Mouse (Mus musculus) forebrain, embryonic 16.5 days (tissue): ENCODE data around the gene Nle1. TPM values are rescaled to one million over a fixed set of nuclear protein-coding genes. Genes with fewer than 3 reads are reported as not detected.

Experiments
- ATAC-seq: fragments of 200-750 bp; cut with Nextera tagmentation; 2 replicates; pipeline ENCODE4 v1.8.0; 2017; ENCODE audit warnings: mild to moderate bottlenecking, moderate library complexity
- H3K27ac ChIP-seq: fragments of 300-500 bp; sonication (generic); 2 replicates; pipeline ENCODE4 v1.5.1; 2014; ENCODE audit warnings: low read length, control low read depth
- H3K27me3 ChIP-seq: fragments of 300-500 bp; sonication (generic); replicated peaks from 2 replicates; pipeline ENCODE4 v1.6.1; 2014; ENCODE audit warnings: low read length; ENCODE audit not compliant: control insufficient read depth, insufficient read depth
- H3K36me3 ChIP-seq: fragments of 300-500 bp; sonication (generic); 2 replicates; pipeline ENCODE4 v1.6.1; 2014; ENCODE audit not compliant: control insufficient read depth, insufficient read depth
- H3K4me1 ChIP-seq: fragments of 300-500 bp; sonication (generic); replicated peaks from 2 replicates; pipeline ENCODE4 v1.6.1; 2014; ENCODE audit warnings: low read length; ENCODE audit not compliant: control insufficient read depth, insufficient read depth
- H3K4me2 ChIP-seq: fragments of 300-500 bp; sonication (generic); 2 replicates; pipeline ENCODE4 v1.6.1; 2014; ENCODE audit warnings: mild to moderate bottlenecking, low read length, control low read depth
- H3K4me3 ChIP-seq: fragments of 300-500 bp; sonication (generic); replicated peaks from 2 replicates; pipeline ENCODE4 v1.5.1; 2014; ENCODE audit warnings: mild to moderate bottlenecking, low read length, control low read depth
- H3K9ac ChIP-seq: fragments of 300-500 bp; sonication (generic); replicated peaks from 2 replicates; pipeline ENCODE4 v1.6.1; 2014; ENCODE audit warnings: low read depth, low read length, control low read depth
- H3K9me3 ChIP-seq: fragments of 300-500 bp; sonication (generic); 2 replicates; pipeline ENCODE4 v1.6.1; 2016; ENCODE audit warnings: low read length; ENCODE audit not compliant: control insufficient read depth
- WGBS: fragments of 180-500 bp; shearing (Covaris S2); extraction: QIAGEN DNeasy Blood & Tissue Kit; methylation state at CpG from one replicate; pipeline ENCODE4 v1.1.7; 2014; 5-methylcytosine and 5-hydroxymethylcytosine counted together
- polyA plus RNA-seq: library from polyadenylated mRNA; unstranded; fragments of >200 nt; fragmentation: Nextera tagmentation; extraction: Ambion mirVana; gene quantifications from 2 replicates; pipeline ENCODE4 v1.2.1, GENCODE M21; 2015

Nle1 gene
- polyA plus RNA-seq, 1 experiment from 2014 or later = 39.7 TPM

GRCm38 (mm10) chr11:82899720-82900119 is 8.5 kb downstream of the Nle1 start:
- Histone ChIP-seq H3K4me1 (no peaks in the 10 kb centered on the region), H3K27ac (no peak overlapping the region), H3K9me3 (no peaks in the 10 kb centered on the region), H3K36me3 (peaks cover 32% of the 10 kb centered on the region), H3K27me3 (no peaks in the 10 kb centered on the region), H3K4me3 (no peak overlapping the region), H3K9ac (no peak overlapping the region), H3K4me2 (no peak overlapping the region)
- WGBS = 95% methylated on average over 5 of the region's 5 CpGs
- no peak for ATAC-seq

- Histone ChIP-seq H3K9ac (no peak overlapping the region), H3K36me3 (peaks cover 15% of the 10 kb centered on the region), H3K4me1 (no peaks in the 10 kb centered on the region), H3K27ac (no peak overlapping the region), H3K27me3 (no peaks in the 10 kb centered on the region), H3K4me3 (no peak overlapping the region), H3K4me2 (no peak overlapping the region), H3K9me3 (no peaks in the 10 kb centered on the region)
- 91% methylated on average over 10 of the region's 10 CpGs for WGBS
- no peak for ATAC-seq
Measured at GRCm38 (mm10) chr11:82897478-82897877, 10.7 kb downstream of the Nle1 start.

GRCm38 (mm10) chr11:82891936-82892335 is 16.3 kb downstream of the Nle1 start, which contains the start of gene Fndc8:
Gene Fndc8 (plus strand): TSS chr11:82892124.
- ATAC-seq = no peak
- 74% methylated on average over 7 of the region's 7 CpGs for WGBS
- Histone ChIP-seq H3K27me3 (no peaks in the 10 kb centered on the region), H3K4me3 (no peak within 1 kb of the TSS), H3K4me1 (peaks cover 24% of the 10 kb centered on the region), H3K9me3 (no peaks in the 10 kb centered on the region), H3K9ac (no peak within 1 kb of the TSS; the same call in 1 of the 2 replicates), H3K36me3 (no peaks in the 10 kb centered on the region), H3K27ac (no peak within 1 kb of the TSS), H3K4me2 (no peak within 1 kb of the TSS)

GRCm38 (mm10) chr11:82890342-82890762 is 17.9 kb downstream of the Nle1 start, which contains the start of gene Rad51d:
Gene Rad51d (minus strand): TSS chr11:82890614.
- Histone ChIP-seq H3K27me3 (no peaks in the 10 kb centered on the region), H3K4me3 (peak within 1 kb of the TSS; percentile 84), H3K4me2 (peak within 1 kb of the TSS; percentile 94), H3K27ac (peak within 1 kb of the TSS; percentile 20; the same call in 1 of the 2 replicates), H3K9ac (peak within 1 kb of the TSS; percentile 79), H3K4me1 (peaks cover 24% of the 10 kb centered on the region), H3K36me3 (no peaks in the 10 kb centered on the region), H3K9me3 (no peaks in the 10 kb centered on the region)
- whole genome bisulfite sequencing = under 1% methylated on average over 26 of the region's 26 CpGs
- peak; percentile 89 for ATAC-seq

- Histone ChIP-seq H3K4me1 (peaks cover 24% of the 10 kb centered on the region), H3K36me3 (no peaks in the 10 kb centered on the region)
- WGBS = 4% methylated on average over 31 of the region's 31 CpGs
Measured at GRCm38 (mm10) chr11:82889524-82890341, 18.5 kb downstream of the Nle1 start.

GRCm38 (mm10) chr11:82888491-82888946 is 19.7 kb downstream of the Nle1 start:
- Histone ChIP-seq H3K27ac (no peak overlapping the region), H3K36me3 (no peaks in the 10 kb centered on the region), H3K4me1 (peaks cover 24% of the 10 kb centered on the region), H3K27me3 (no peaks in the 10 kb centered on the region), H3K9me3 (no peaks in the 10 kb centered on the region), H3K4me2 (peak overlapping the region; percentile 19), H3K4me3 (no peak overlapping the region), H3K9ac (no peak overlapping the region; the same call in 1 of the 2 replicates)
- 31% methylated on average over 10 of the region's 10 CpGs for WGBS
- ATAC-seq = peak; percentile 63; the same call in 1 of the 2 replicates

More at GRCm38 (mm10) chr11:82889524-82890341, 18.5 kb downstream of the Nle1 start:
- peak; percentile 34 for ATAC-seq
- Histone ChIP-seq H3K9ac (peak overlapping the region; percentile 79), H3K27ac (peak overlapping the region; percentile 20; the same call in 1 of the 2 replicates), H3K4me3 (peak overlapping the region; percentile 84), H3K27me3 (no peaks in the 10 kb centered on the region), H3K4me2 (peak overlapping the region; percentile 94), H3K9me3 (no peaks in the 10 kb centered on the region)

- Histone ChIP-seq H3K4me1 (peaks cover 24% of the 10 kb centered on the region), H3K27ac (no peak overlapping the region), H3K4me3 (no peak overlapping the region), H3K36me3 (no peaks in the 10 kb centered on the region), H3K9me3 (no peaks in the 10 kb centered on the region), H3K9ac (no peak overlapping the region), H3K27me3 (no peaks in the 10 kb centered on the region), H3K4me2 (no peak overlapping the region)
- 95% methylated on average over 3 of the region's 3 CpGs for WGBS
- no peak for ATAC-seq
Measured at GRCm38 (mm10) chr11:82886559-82886958, 21.7 kb downstream of the Nle1 start.

GRCm38 (mm10) chr11:82883180-82883579 is 25.0 kb downstream of the Nle1 start:
- no peak overlapping the region for H3K4me3 ChIP-seq
- 73% methylated on average over 8 of the region's 8 CpGs for WGBS
- H3K9ac ChIP-seq = no peak overlapping the region
- H3K36me3 ChIP-seq = no peaks in the 10 kb centered on the region
- no peaks in the 10 kb centered on the region for H3K27me3 ChIP-seq
- no peaks in the 10 kb centered on the region for H3K9me3 ChIP-seq
- no peak overlapping the region for H3K4me2 ChIP-seq
- H3K4me1 ChIP-seq = peaks cover 6% of the 10 kb centered on the region
- H3K27ac ChIP-seq = no peak overlapping the region
- ATAC-seq = no peak

GRCm38 (mm10) chr11:82877726-82878344 is 30.4 kb downstream of the Nle1 start:
- Histone ChIP-seq H3K27ac (no peak overlapping the region), H3K4me3 (no peak overlapping the region), H3K9me3 (no peaks in the 10 kb centered on the region), H3K27me3 (no peaks in the 10 kb centered on the region), H3K4me1 (no peaks in the 10 kb centered on the region), H3K4me2 (no peak overlapping the region), H3K9ac (no peak overlapping the region), H3K36me3 (no peaks in the 10 kb centered on the region)
- ATAC-seq = no peak
- WGBS = 76% methylated on average over 7 of the region's 7 CpGs
